Mouse (Mus musculus) embryonic facial prominence, embryonic 14.5 days (tissue): Measurements from ENCODE around the gene Cyfip1. TPM values are rescaled to one million over a fixed set of nuclear protein-coding genes. Genes with fewer than 3 reads are reported as not detected.

Experiments used
- ATAC-seq: fragments of 200-750 bp; cut with Nextera tagmentation; 2 replicates; pipeline ENCODE4 v1.8.0; 2017; ENCODE audit warnings: low read depth, moderate number of reproducible peaks, moderate TSS enrichment
- DNase-seq: peaks from one replicate; pipeline ENCODE4 v3.0.0-alpha.2; 2015; ENCODE audit warnings: low spot score
- H3K27ac ChIP-seq: fragments of 300-500 bp; sonication (generic); replicated peaks from 2 replicates; pipeline ENCODE4 v1.5.1; 2014; ENCODE audit warnings: low read depth, mild to moderate bottlenecking, low read length, moderate library complexity
- H3K27me3 ChIP-seq: fragments of 300-500 bp; sonication (generic); replicated peaks from 2 replicates; pipeline ENCODE4 v1.6.1; 2014; ENCODE audit warnings: low read length; ENCODE audit not compliant: control insufficient read depth, insufficient read depth
- H3K36me3 ChIP-seq: fragments of 300-500 bp; sonication (generic); 2 replicates; pipeline ENCODE4 v1.6.1; 2014; ENCODE audit warnings: low read length, mixed read lengths; ENCODE audit not compliant: control insufficient read depth, insufficient read depth
- H3K4me1 ChIP-seq: fragments of 300-500 bp; sonication (generic); 2 replicates; pipeline ENCODE4 v1.6.1; 2014; ENCODE audit warnings: antibody characterized with exemption, low read length; ENCODE audit not compliant: control insufficient read depth, insufficient read depth
- H3K4me2 ChIP-seq: fragments of 300-500 bp; sonication (generic); 2 replicates; pipeline ENCODE4 v1.6.1; 2014; ENCODE audit warnings: low read depth, mild to moderate bottlenecking, low read length, moderate library complexity, mixed read lengths
- H3K4me3 ChIP-seq: fragments of 300-500 bp; sonication (generic); 2 replicates; pipeline ENCODE4 v1.5.1; 2014; ENCODE audit warnings: low read depth, mild to moderate bottlenecking, low read length
- H3K9ac ChIP-seq: fragments of 300-500 bp; sonication (generic); 2 replicates; pipeline ENCODE4 v1.6.1; 2014; ENCODE audit warnings: low read depth, mild to moderate bottlenecking, low read length, moderate library complexity, mixed read lengths
- H3K9me3 ChIP-seq: fragments of 300-500 bp; sonication (generic); 2 replicates; pipeline ENCODE4 v1.6.1; 2016; ENCODE audit warnings: low read length; ENCODE audit not compliant: control insufficient read depth
- WGBS: fragments of 180-500 bp; shearing (Covaris S2); extraction: QIAGEN DNeasy Blood & Tissue Kit; methylation state at CpG from one replicate; pipeline ENCODE4 v1.1.7; 2014; 5-methylcytosine and 5-hydroxymethylcytosine counted together
- polyA plus RNA-seq: library from polyadenylated mRNA; unstranded; fragments of >200 nt; fragmentation: Nextera tagmentation; extraction: Ambion mirVana; gene quantifications from 2 replicates; pipeline ENCODE4 v1.2.1, GENCODE M21; 2014

The Cyfip1 gene
- polyA plus RNA-seq, 1 experiment from 2014 or later, result 103 TPM

DNA sequence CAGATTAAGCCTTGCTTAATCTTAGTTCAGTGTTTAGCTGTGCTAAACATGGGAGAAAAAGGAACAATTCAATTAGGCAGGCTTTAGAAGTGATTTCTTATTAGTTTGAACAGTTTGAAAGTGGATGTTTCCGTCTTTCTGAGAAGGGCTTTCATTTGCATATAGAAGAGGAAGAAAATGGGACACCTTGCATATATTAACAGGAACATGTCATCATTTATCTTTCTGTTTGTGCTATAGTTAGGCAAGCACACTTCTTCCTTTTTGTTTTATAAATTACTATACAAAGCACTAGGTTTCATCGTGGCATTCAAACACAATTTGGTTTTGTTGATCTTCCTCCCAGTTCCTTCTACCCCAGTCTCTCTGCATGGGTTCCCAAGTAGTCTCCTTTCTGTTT is 16.2 kb downstream of the Cyfip1 start:
- Histone ChIP-seq H3K36me3 (no peaks in the 10 kb centered on the region), H3K9me3 (no peaks in the 10 kb centered on the region), H3K27me3 (no peaks in the 10 kb centered on the region), H3K4me2 (no peak overlapping the region), H3K4me3 (no peak overlapping the region), H3K4me1 (peaks cover 8% of the 10 kb centered on the region), H3K27ac (no peak overlapping the region), H3K9ac (no peak overlapping the region)
- WGBS, result 82% methylated on average over 2 of the region's 2 CpGs
- DNase-seq (no peak), ATAC-seq (no peak)

DNA sequence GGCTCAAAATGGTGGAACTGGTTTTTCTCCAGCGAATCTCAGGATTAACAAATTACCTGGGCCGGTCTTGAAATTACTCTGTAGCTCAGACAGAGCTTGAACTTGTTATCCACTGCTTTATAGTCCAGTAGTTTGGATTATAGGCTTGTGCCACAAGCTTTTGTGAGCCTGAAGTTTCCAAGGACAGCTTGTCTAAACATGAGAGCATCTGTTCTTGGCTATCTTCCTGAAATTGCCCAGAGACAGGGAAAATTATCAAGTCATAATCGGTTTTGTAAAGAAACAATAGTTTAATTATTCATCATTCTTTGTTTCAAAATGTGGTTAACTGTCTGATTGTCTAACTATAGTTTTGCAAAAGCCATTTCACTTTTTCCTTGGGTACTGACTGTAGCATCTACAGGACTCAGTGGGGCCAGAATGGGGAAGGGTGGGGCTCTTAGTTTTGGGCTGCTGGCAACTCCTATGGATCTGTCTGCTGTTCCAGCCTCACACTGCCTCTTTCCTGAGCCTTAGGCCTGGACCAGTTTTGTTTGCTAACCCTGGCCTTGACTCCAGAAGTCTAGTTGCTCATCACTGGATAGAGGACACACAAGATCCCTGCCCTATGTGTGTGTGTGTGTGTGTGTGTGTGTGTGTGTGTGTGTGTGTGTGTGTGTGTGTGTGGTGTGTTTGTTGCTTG is 17.4 kb downstream of the Cyfip1 start:
- no peak overlapping the region for H3K27ac ChIP-seq
- no peaks in the 10 kb centered on the region for H3K9me3 ChIP-seq
- H3K27me3 ChIP-seq, result no peaks in the 10 kb centered on the region
- no peak for DNase-seq
- no peak overlapping the region for H3K4me2 ChIP-seq
- no peak overlapping the region for H3K9ac ChIP-seq
- no peak overlapping the region for H3K4me3 ChIP-seq
- no peak for ATAC-seq
- H3K36me3 ChIP-seq, result no peaks in the 10 kb centered on the region
- 77% methylated on average over 3 of the region's 3 CpGs for WGBS
- H3K4me1 ChIP-seq, result peaks cover 8% of the 10 kb centered on the region

DNA sequence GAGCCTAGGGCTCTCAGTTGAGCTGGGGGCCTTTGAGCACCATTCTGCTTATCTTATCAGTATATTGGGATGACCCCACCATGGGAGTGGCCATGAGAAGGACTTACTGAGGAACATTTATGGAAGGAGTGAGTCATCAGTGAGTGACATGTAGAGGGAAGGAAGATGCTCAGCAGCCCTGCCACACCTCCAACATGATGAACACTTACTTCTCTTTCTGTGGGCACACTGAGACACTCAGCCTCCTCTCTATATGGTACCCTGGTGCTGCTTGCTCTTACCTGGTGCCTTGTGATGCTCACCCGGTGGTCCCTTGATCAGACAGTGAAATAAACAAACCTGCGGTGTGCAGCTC is 17.9 kb downstream of the Cyfip1 start:
- peaks cover 8% of the 10 kb centered on the region for H3K4me1 ChIP-seq
- DNase-seq, result no peak
- H3K9me3 ChIP-seq, result no peaks in the 10 kb centered on the region
- H3K9ac ChIP-seq, result no peak overlapping the region
- ATAC-seq, result no peak
- WGBS, result 81% methylated on average over 2 of the region's 2 CpGs
- H3K27ac ChIP-seq, result no peak overlapping the region
- H3K36me3 ChIP-seq, result no peaks in the 10 kb centered on the region
- no peak overlapping the region for H3K4me2 ChIP-seq
- H3K4me3 ChIP-seq, result no peak overlapping the region
- no peaks in the 10 kb centered on the region for H3K27me3 ChIP-seq

DNA sequence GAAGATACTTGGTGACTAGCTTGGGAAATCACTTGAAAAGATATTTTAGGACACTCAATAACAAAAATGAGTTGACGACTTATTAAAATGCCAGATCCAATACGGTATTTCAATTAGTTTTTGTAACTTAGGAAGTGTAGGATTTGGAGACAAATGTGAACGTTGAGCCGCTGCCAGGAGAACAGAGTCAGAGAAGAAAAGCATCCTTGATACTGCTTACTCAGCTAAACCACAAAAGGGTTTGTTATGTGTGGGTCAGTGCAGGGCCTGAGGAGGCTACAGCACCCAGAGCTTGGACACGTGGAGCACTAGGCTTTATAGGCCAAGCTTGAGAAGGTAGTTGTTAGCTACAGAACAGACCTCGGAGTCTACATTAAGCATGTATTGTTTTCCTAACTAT is 18.4 kb downstream of the Cyfip1 start:
- DNase-seq, result peak; percentile 8
- 79% methylated on average over 6 of the region's 6 CpGs for WGBS

DNA sequence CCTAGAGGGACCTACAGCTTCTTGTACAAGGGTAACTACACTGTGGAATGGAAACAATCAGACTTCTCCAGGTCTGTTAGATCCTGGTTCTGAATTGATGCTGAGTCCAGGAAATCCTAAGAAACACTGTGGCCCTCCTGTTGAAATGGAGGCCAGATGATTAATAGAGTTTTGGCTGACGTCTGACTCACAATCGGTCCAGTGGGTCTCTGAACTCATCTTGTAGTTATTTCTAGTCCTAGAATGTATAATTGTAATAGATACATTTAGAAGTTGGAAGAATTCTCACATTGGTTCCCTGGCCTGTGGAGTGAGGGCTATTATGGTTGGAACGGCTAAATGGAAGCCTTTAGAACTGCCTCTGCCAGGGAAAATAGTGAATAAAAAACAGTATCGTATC is 19.6 kb downstream of the Cyfip1 start:
- DNase-seq (peak; percentile 13), ATAC-seq (no peak)
- no peak overlapping the region for H3K27ac ChIP-seq
- no peaks in the 10 kb centered on the region for H3K4me1 ChIP-seq
- no peaks in the 10 kb centered on the region for H3K36me3 ChIP-seq
- no peak overlapping the region for H3K4me3 ChIP-seq
- H3K9ac ChIP-seq, result no peak overlapping the region
- no peaks in the 10 kb centered on the region for H3K9me3 ChIP-seq
- no peak overlapping the region for H3K4me2 ChIP-seq
- no peaks in the 10 kb centered on the region for H3K27me3 ChIP-seq
- WGBS, result 73% methylated on average over 4 of the region's 4 CpGs

More for the DNA sequence above, 18.4 kb downstream of the Cyfip1 start:
- H3K36me3 ChIP-seq, result no peaks in the 10 kb centered on the region
- no peak overlapping the region for H3K27ac ChIP-seq
- peaks cover 8% of the 10 kb centered on the region for H3K4me1 ChIP-seq
- no peak overlapping the region for H3K9ac ChIP-seq
- no peak overlapping the region for H3K4me2 ChIP-seq
- H3K4me3 ChIP-seq, result no peak overlapping the region
- ATAC-seq, result no peak
- H3K9me3 ChIP-seq, result no peaks in the 10 kb centered on the region
- H3K27me3 ChIP-seq, result no peaks in the 10 kb centered on the region

DNA sequence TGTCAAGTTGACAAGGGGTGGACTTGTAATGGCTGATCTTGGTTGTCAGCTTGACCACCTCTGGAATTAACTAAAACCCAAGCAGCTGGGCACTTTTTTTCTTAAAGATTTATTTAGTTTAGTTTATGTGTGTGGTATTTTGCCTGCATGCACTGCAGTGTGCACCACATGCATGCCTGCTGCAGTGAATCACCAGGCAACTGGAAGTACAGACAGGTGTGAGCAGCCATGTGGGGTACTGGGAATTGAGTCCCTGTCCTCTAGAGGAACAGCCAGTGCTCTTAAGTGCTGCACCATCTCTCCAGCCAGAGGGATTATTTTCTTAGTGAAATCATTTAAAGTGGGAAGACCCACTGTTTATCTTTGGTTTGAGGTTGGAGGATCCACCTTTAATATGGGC is 23.5 kb downstream of the Cyfip1 start:
- ATAC-seq, result no peak
- Histone ChIP-seq H3K9me3 (no peaks in the 10 kb centered on the region), H3K27me3 (no peaks in the 10 kb centered on the region), H3K4me3 (no peak overlapping the region), H3K4me1 (no peaks in the 10 kb centered on the region), H3K27ac (no peak overlapping the region), H3K36me3 (no peaks in the 10 kb centered on the region), H3K4me2 (no peak overlapping the region), H3K9ac (no peak overlapping the region)
- DNase-seq, result no peak

DNA sequence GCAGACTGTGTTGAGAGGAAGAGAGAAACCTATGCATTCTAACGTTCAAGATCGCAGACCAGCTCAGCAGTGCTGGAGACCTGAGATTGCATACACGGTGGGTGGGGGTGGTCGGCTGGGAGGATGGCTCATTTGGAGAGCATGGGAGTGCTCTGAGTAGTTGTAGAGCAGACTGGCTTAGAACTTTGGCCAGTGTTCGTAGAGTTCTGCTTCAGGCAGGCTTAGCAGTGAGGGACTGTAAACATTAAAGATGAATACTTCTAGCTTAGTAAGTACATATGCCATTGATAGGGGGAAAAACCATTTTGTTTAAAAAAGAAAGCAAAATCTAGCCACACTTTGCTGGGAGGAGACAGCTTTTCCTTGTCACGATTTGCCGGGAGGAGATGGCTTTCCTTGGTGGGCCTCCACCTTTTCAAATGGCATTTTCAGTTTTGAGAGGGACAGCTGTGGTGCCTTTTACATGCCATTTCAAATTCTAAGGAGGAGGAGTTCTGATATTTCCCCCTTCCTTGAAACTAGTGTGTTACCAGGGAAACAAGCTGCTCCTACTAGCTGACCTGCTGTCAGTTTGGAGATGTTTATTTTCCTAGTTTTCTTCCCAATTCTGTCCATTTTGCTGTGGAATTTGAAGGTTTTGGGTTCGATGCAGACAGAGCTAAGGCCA is 24.3 kb downstream of the Cyfip1 start:
- Histone ChIP-seq H3K9ac (no peak overlapping the region), H3K4me1 (no peaks in the 10 kb centered on the region), H3K27ac (no peak overlapping the region), H3K4me3 (no peak overlapping the region), H3K36me3 (no peaks in the 10 kb centered on the region), H3K4me2 (no peak overlapping the region), H3K9me3 (no peaks in the 10 kb centered on the region), H3K27me3 (no peaks in the 10 kb centered on the region)
- DNase-seq, result no peak
- no peak for ATAC-seq
- 76% methylated on average over 8 of the region's 8 CpGs for WGBS

DNA sequence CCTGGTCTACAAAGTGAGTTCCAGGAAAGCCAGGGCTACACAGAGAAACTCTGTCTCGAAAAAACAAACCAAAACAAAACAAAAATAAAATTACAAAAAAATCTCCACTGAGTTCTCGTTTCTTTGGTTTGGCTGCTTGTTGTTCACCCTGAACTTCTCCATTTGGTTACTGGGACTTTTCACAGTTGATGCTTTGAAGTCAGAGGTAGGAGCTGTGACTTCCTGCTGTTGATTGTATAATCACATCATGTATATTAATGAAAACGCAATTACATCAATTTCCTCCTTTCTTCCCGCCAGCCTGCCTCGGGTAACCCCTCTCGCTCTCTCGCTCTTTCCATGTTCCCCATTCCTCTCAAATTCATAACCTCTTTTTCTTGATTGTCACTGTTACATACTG is 26.7 kb downstream of the Cyfip1 start:
- H3K27ac ChIP-seq, result no peak overlapping the region
- H3K9ac ChIP-seq, result no peak overlapping the region
- no peak overlapping the region for H3K4me3 ChIP-seq
- no peak for ATAC-seq
- no peak overlapping the region for H3K4me2 ChIP-seq
- WGBS, result 80% methylated on average over 7 of the region's 7 CpGs
- peaks cover 14% of the 10 kb centered on the region for H3K36me3 ChIP-seq
- H3K27me3 ChIP-seq, result no peaks in the 10 kb centered on the region
- DNase-seq, result no peak
- no peaks in the 10 kb centered on the region for H3K9me3 ChIP-seq
- no peaks in the 10 kb centered on the region for H3K4me1 ChIP-seq

DNA sequence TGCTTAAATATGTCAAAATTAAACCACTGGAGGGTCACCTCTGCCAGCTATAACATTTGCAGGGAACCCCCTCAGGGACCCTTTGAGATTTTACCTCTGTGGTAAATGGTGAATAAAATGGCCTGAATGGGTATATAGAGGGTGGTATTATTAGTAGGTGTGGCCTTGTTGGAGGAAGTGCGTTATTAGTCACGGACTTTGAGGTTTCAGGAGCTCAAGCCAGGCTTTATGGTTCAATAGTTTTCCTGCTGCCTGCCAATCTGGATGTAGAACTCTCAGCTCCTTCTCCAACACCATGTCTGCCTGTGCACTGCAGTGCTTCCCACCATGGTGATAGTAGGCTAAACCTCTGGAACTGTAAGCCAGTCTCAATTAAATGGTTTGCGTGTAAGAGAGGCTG is 27.7 kb downstream of the Cyfip1 start:
- Histone ChIP-seq H3K27me3 (no peaks in the 10 kb centered on the region), H3K9ac (no peak overlapping the region), H3K9me3 (no peaks in the 10 kb centered on the region), H3K4me1 (no peaks in the 10 kb centered on the region), H3K27ac (no peak overlapping the region), H3K36me3 (peaks cover 24% of the 10 kb centered on the region), H3K4me3 (no peak overlapping the region), H3K4me2 (no peak overlapping the region)
- ATAC-seq (no peak), DNase-seq (no peak)
- WGBS, result 72% methylated on average over 3 of the region's 3 CpGs
